8 mouse cellular contexts compared by ENCODE assay signal in genomic region chr16:22009099-22009584, GRCm38 (mm10). TPM values are rescaled to one million over a fixed set of nuclear protein-coding genes. Genes with fewer than 3 reads are reported as not detected.
DNase-seq lines count a peak whose midpoint lies in the region; ATAC-seq and TF ChIP-seq lines count a peak whose summit lies in the region.

Gene Senp2 (plus strand): TSS chr16:22009484.

- H3K27ac ChIP-seq in heart, embryonic 11.5 days (ENCODE audit: low read depth, low read length), result peak within 1 kb of the TSS; percentile 76
- H3K27ac ChIP-seq in kidney, embryonic 16.5 days (ENCODE audit: low read length), result peak within 1 kb of the TSS; percentile 78
- peak within 1 kb of the TSS; percentile 29; the same call in 1 of the 2 replicates for H3K27ac ChIP-seq in liver, adult 2 months (replicated peaks; ENCODE audit: insufficient read depth, low read depth, low read length)

- peak; percentile 100 for DNase-seq in brain, embryonic 14.5 days (ENCODE audit: low read depth)
- DNase-seq in liver, adult 2 months (ENCODE audit: extremely low read depth, low read depth, low spot score), result peak; percentile 98
- peak; percentile 100 for DNase-seq in splenic B cell, adult 2 months (ENCODE audit: low read depth, low spot score)

- H3K27me3 ChIP-seq in C2C12 (ENCODE audit: control insufficient read depth, insufficient read depth, insufficient read length) (no peaks in the 10 kb centered on the region), myocyte (ENCODE audit: control insufficient read depth, insufficient read depth, insufficient read length) (no peaks in the 10 kb centered on the region)
- peaks cover 16% of the 10 kb centered on the region for H3K27me3 ChIP-seq in erythroblast, embryonic 14.5 days (ENCODE audit: control insufficient read depth)
- no peaks in the 10 kb centered on the region for H3K27me3 ChIP-seq in heart, embryonic 11.5 days (ENCODE audit: control insufficient read depth, insufficient read depth, low read length)
- no peaks in the 10 kb centered on the region for H3K27me3 ChIP-seq in kidney, embryonic 16.5 days (ENCODE audit: insufficient read depth, low read length)
- H3K27me3 ChIP-seq in liver, adult 2 months (ENCODE audit: control insufficient read depth, insufficient read depth, low read length), result no peaks in the 10 kb centered on the region
- H3K27me3 ChIP-seq in splenic B cell, adult 2 months (ENCODE audit: control insufficient read depth, insufficient read depth, low read length, poor library complexity, severe bottlenecking), result no peaks in the 10 kb centered on the region

- 0% methylated on average over 45 of the region's 45 CpGs for WGBS in heart, embryonic 11.5 days (ENCODE audit: insufficient replicate concordance)
- WGBS in kidney, embryonic 16.5 days, result under 1% methylated on average over 41 of the region's 45 CpGs
- WGBS in liver, adult 2 months, result under 1% methylated on average over 44 of the region's 45 CpGs

- peak; percentile 98 for ATAC-seq in heart, embryonic 11.5 days (replicated peaks; ENCODE audit: insufficient number of reproducible peaks, low FRiP score, low TSS enrichment)
- ATAC-seq in kidney, embryonic 16.5 days (ENCODE audit: low FRiP score, low TSS enrichment), result peak; percentile 99

- 0 out of 2 replicates have a peak, but pooled peaks have one; percentile 8 for TF ChIP-seq POLR2A in brain, embryonic 14.5 days (IDR thresholded peaks at IDR 0.05; ENCODE audit: borderline replicate concordance, extremely low read depth, insufficient read depth, insufficient read length, poor library complexity, severe bottlenecking)
- peak; percentile 56; the same call in 1 of the 2 replicates for TF ChIP-seq POLR2A in liver, adult 2 months (IDR thresholded peaks at IDR 0.05; ENCODE audit: extremely low read depth, insufficient read depth, low read length)
- peak; percentile 65 for TF ChIP-seq POLR2A in myocyte (IDR thresholded peaks at IDR 0.05; ENCODE audit: insufficient read length, low read depth)

- TF ChIP-seq CTCF in C2C12 (IDR thresholded peaks at IDR 0.05; ENCODE audit: control insufficient read depth, insufficient read depth, insufficient read length), result no peak
- no peak for TF ChIP-seq CTCF in brain, embryonic 14.5 days (IDR thresholded peaks at IDR 0.05; ENCODE audit: borderline replicate concordance, extremely low read depth, insufficient read depth, insufficient read length)
- TF ChIP-seq CTCF in liver, adult 2 months (IDR thresholded peaks at IDR 0.05; ENCODE audit: low read depth, low read length), result no peak

- peak within 1 kb of the TSS; percentile 94 for H3K9ac ChIP-seq in heart, embryonic 11.5 days (ENCODE audit: low read depth, low read length)
- H3K9ac ChIP-seq in kidney, embryonic 16.5 days (replicated peaks; ENCODE audit: low read length), result peak within 1 kb of the TSS; percentile 91
- H3K9ac ChIP-seq in liver, adult 2 months (ENCODE audit: low read depth, low read length), result peak within 1 kb of the TSS; percentile 92

- H3K79me3 ChIP-seq in C2C12 (ENCODE audit: low read depth), result peaks cover 34% of the 10 kb centered on the region

- H3ac ChIP-seq in C2C12 (ENCODE audit: control insufficient read depth, insufficient read length, low read depth) (peak within 1 kb of the TSS; percentile 99), myocyte (ENCODE audit: control insufficient read depth, insufficient read length) (peak within 1 kb of the TSS; percentile 37)

- H3K79me2 ChIP-seq in C2C12 (ENCODE audit: control insufficient read depth, insufficient read depth) (peaks cover 47% of the 10 kb centered on the region), myocyte (ENCODE audit: control insufficient read depth, insufficient read depth) (peaks cover 35% of the 10 kb centered on the region)
- peaks cover 8% of the 10 kb centered on the region; the same call in 1 of the 2 replicates for H3K79me2 ChIP-seq in liver, adult 2 months (ENCODE audit: control insufficient read depth, insufficient read depth, low read length)

- H3K36me3 ChIP-seq in C2C12 (ENCODE audit: control insufficient read depth, insufficient read depth) (peaks cover 15% of the 10 kb centered on the region), myocyte (ENCODE audit: control insufficient read depth, insufficient read depth) (no peaks in the 10 kb centered on the region)
- peaks cover 33% of the 10 kb centered on the region for H3K36me3 ChIP-seq in erythroblast, embryonic 14.5 days (ENCODE audit: control insufficient read depth)
- no peaks in the 10 kb centered on the region for H3K36me3 ChIP-seq in heart, embryonic 11.5 days (ENCODE audit: control insufficient read depth, insufficient read depth, low read length)
- H3K36me3 ChIP-seq in kidney, embryonic 16.5 days (ENCODE audit: insufficient read depth, low read length), result no peaks in the 10 kb centered on the region
- H3K36me3 ChIP-seq in liver, adult 2 months (ENCODE audit: control insufficient read depth, insufficient read depth, low read length), result no peaks in the 10 kb centered on the region
- peaks cover 2% of the 10 kb centered on the region; the same call in 1 of the 2 replicates for H3K36me3 ChIP-seq in splenic B cell, adult 2 months (ENCODE audit: control insufficient read depth, insufficient read depth, low read length, poor library complexity, severe bottlenecking)

- H3K4me2 ChIP-seq in heart, embryonic 11.5 days, result peak within 1 kb of the TSS; percentile 86
- H3K4me2 ChIP-seq in kidney, embryonic 16.5 days (replicated peaks; ENCODE audit: low read depth, low read length), result peak within 1 kb of the TSS; percentile 81
- H3K4me2 ChIP-seq in myocyte (ENCODE audit: low read depth), result peak within 1 kb of the TSS; percentile 99

- no peaks in the 10 kb centered on the region for H3K9me3 ChIP-seq in erythroblast, embryonic 14.5 days (ENCODE audit: control insufficient read depth, low read length)
- no peaks in the 10 kb centered on the region for H3K9me3 ChIP-seq in heart, embryonic 11.5 days (replicated peaks; ENCODE audit: control insufficient read depth, low read length)
- no peaks in the 10 kb centered on the region for H3K9me3 ChIP-seq in kidney, embryonic 16.5 days (ENCODE audit: low read length)

- H3K4me1 ChIP-seq in erythroblast, embryonic 14.5 days (ENCODE audit: control insufficient read depth), result peaks cover 49% of the 10 kb centered on the region
- H3K4me1 ChIP-seq in heart, embryonic 11.5 days (ENCODE audit: control insufficient read depth, insufficient read depth, low read length), result peaks cover 3% of the 10 kb centered on the region
- H3K4me1 ChIP-seq in kidney, embryonic 16.5 days (ENCODE audit: insufficient read depth, low read length), result peaks cover 13% of the 10 kb centered on the region
- peaks cover 3% of the 10 kb centered on the region; the same call in 1 of the 2 replicates for H3K4me1 ChIP-seq in liver, adult 2 months (ENCODE audit: control insufficient read depth, insufficient read depth, low read length)

- H3K4me3 ChIP-seq in C2C12 (ENCODE audit: insufficient read depth, poor library complexity, severe bottlenecking), result peak within 1 kb of the TSS; percentile 71
- peak within 1 kb of the TSS; percentile 100 for H3K4me3 ChIP-seq in erythroblast, embryonic 14.5 days (replicated peaks)
- peak within 1 kb of the TSS; percentile 98 for H3K4me3 ChIP-seq in heart, embryonic 11.5 days (ENCODE audit: low read depth, low read length)
- H3K4me3 ChIP-seq in kidney, embryonic 16.5 days (ENCODE audit: low read length), result peak within 1 kb of the TSS; percentile 99
- H3K4me3 ChIP-seq in liver, adult 2 months (ENCODE audit: insufficient read depth, low read depth, low read length), result peak within 1 kb of the TSS; percentile 98
- peak within 1 kb of the TSS; percentile 44 for H3K4me3 ChIP-seq in myocyte

TF ChIP-seq in C2C12, 6 proteins besides CTCF, POLR2A, EP300 and RAD21:
- TF ChIP-seq MYOD1 (IDR thresholded peaks at IDR 0.05; ENCODE audit: control insufficient read depth, insufficient read length, low read depth), result no peak
- TF ChIP-seq MAX (IDR thresholded peaks at IDR 0.05), result peak; percentile 94
- peak; percentile 14 for TF ChIP-seq USF1 (IDR thresholded peaks at IDR 0.05; ENCODE audit: low read depth)
- no peak for TF ChIP-seq MYOG (IDR thresholded peaks at IDR 0.05; ENCODE audit: control insufficient read depth, extremely low read depth, insufficient read length)

TF ChIP-seq in myocyte, 11 proteins besides CTCF, POLR2A, EP300 and RAD21:
- TF ChIP-seq SRF (IDR thresholded peaks at IDR 0.05; ENCODE audit: control insufficient read depth, insufficient read length, low read depth) (peak; percentile 12), POLR2AphosphoS2 (IDR thresholded peaks at IDR 0.05; ENCODE audit: insufficient read length, low read depth) (peak; percentile 51), MYOD1 (IDR thresholded peaks at IDR 0.05; ENCODE audit: control insufficient read depth in 1 of 3, insufficient read length in 2 of 3, low read depth in 2 of 3) (no peak), MYOG (IDR thresholded peaks at IDR 0.05; ENCODE audit: control insufficient read depth in 1 of 3, insufficient read depth in 1 of 3, insufficient read length in 2 of 3, low read depth in 2 of 3) (no peak), USF1 (IDR thresholded peaks at IDR 0.05; ENCODE audit: low read depth) (peak; percentile 37), MAX (IDR thresholded peaks at IDR 0.05; ENCODE audit: low read depth) (peak; percentile 89), E2F4 (IDR thresholded peaks at IDR 0.05; ENCODE audit: insufficient read depth) (peak; percentile 7), REST (IDR thresholded peaks at IDR 0.05; ENCODE audit: insufficient read depth, insufficient read length) (no peak), CEBPB (IDR thresholded peaks at IDR 0.05; ENCODE audit: insufficient read depth, poor library complexity, severe bottlenecking) (no peak), TCF3 (IDR thresholded peaks at IDR 0.05; ENCODE audit: insufficient read length, low read depth) (no peak), TCF12 (IDR thresholded peaks at IDR 0.05; ENCODE audit: insufficient read depth, poor library complexity, severe bottlenecking) (no peak)

RNA-seq across cellular contexts. Expression of gene Senp2, which starts in this region (rescaled TPM):
- polyA plus RNA-seq in C2C12 (2012; fragmentation: generic; extraction: Trizol) (14.5 TPM), myocyte (2012; fragmentation: generic; extraction: Trizol) (12.0 TPM)
- polyA plus RNA-seq in brain, embryonic 14.5 days (2012; rRNA removed), result 32.6 and 37.7 TPM in 2 replicates
- 1.5 TPM in 2 replicates for polyA plus RNA-seq in erythroblast, embryonic 14.5 days (2012)
- 37.8 and 39.7 TPM in 2 replicates for polyA plus RNA-seq in heart, embryonic 11.5 days (2014; fragmentation: Nextera tagmentation; extraction: Ambion mirVana)
- 37.0 and 41.0 TPM in 2 replicates for polyA plus RNA-seq in kidney, embryonic 16.5 days (2015; fragmentation: Nextera tagmentation; extraction: Ambion mirVana)
- 11.0 and 11.2 TPM in 2 replicates for total RNA-seq in liver, adult 2 months (2014; rRNA removed)
- polyA plus RNA-seq in liver, adult 2 months (2012; rRNA removed), result 3.9 and 4.0 TPM in 2 replicates

Comparison
In these comparisons a context has a peak if more than half of its experiments do, and no peak if none do; other contexts are left out.
1. Peak in every context shown above with its lines: DNase-seq, ATAC-seq, H3K4me3 ChIP-seq and H3K27ac ChIP-seq.
2. H3K4me3 ChIP-seq: peak in every context shown above with its lines; median percentile 100 in erythroblast, embryonic 14.5 days; 99 in kidney, embryonic 16.5 days; 98 in heart, embryonic 11.5 days; 98 in liver, adult 2 months; 71 in C2C12; 44 in myocyte.
3. POLR2A ChIP-seq: peak in every context shown above with its lines; median percentile 65 in myocyte; 56 in liver, adult 2 months; 8 in brain, embryonic 14.5 days.